Mouse (Mus musculus) neural tube, embryonic 11.5 days (tissue): ENCODE data around the gene Msantd1. TPM values are rescaled to one million over a fixed set of nuclear protein-coding genes. Genes with fewer than 3 reads are reported as not detected.

Experiments used
- ATAC-seq: fragments of 200-750 bp; cut with Nextera tagmentation; 2 replicates; pipeline ENCODE4 v1.8.0; 2017; ENCODE audit warnings: moderate number of reproducible peaks, mild to moderate bottlenecking, moderate TSS enrichment, moderate library complexity; ENCODE audit not compliant: insufficient read depth, low FRiP score, low TSS enrichment
- DNase-seq: peaks from one replicate; pipeline ENCODE4 v3.0.0-alpha.2; 2015; ENCODE audit warnings: low spot score
- H3K27ac ChIP-seq: fragments of 300-500 bp; sonication (generic); 2 replicates; pipeline ENCODE4 v1.5.1; 2014; ENCODE audit warnings: low read depth, mild to moderate bottlenecking, low read length
- H3K27me3 ChIP-seq: fragments of 300-500 bp; sonication (generic); 2 replicates; pipeline ENCODE4 v1.6.1; 2014; ENCODE audit warnings: mild to moderate bottlenecking, low read length, mixed read lengths; ENCODE audit not compliant: control insufficient read depth, insufficient read depth
- H3K36me3 ChIP-seq: fragments of 300-500 bp; sonication (generic); 2 replicates; pipeline ENCODE4 v1.6.1; 2014; ENCODE audit warnings: mild to moderate bottlenecking, low read length, moderate library complexity, mixed read lengths; ENCODE audit not compliant: control insufficient read depth, insufficient read depth
- H3K4me1 ChIP-seq: fragments of 300-500 bp; sonication (generic); 2 replicates; pipeline ENCODE4 v1.6.1; 2014; ENCODE audit warnings: low read length, mixed read lengths; ENCODE audit not compliant: control insufficient read depth, insufficient read depth
- H3K4me2 ChIP-seq: fragments of 300-500 bp; sonication (generic); 2 replicates; pipeline ENCODE4 v1.6.1; 2014; ENCODE audit warnings: low read depth, mild to moderate bottlenecking, moderate library complexity
- H3K4me3 ChIP-seq: fragments of 300-500 bp; sonication (generic); 2 replicates; pipeline ENCODE4 v1.5.1; 2014; ENCODE audit warnings: low read depth, low read length
- H3K9ac ChIP-seq: fragments of 300-500 bp; sonication (generic); 2 replicates; pipeline ENCODE4 v1.6.1; 2014; ENCODE audit warnings: mild to moderate bottlenecking, low read length
- H3K9me3 ChIP-seq: fragments of 300-500 bp; sonication (generic); 2 replicates; pipeline ENCODE4 v1.6.1; 2016; ENCODE audit warnings: low read length; ENCODE audit not compliant: control insufficient read depth
- WGBS: fragments of 180-500 bp; shearing (Covaris S2); extraction: QIAGEN DNeasy Blood & Tissue Kit; methylation state at CpG from one replicate; pipeline ENCODE4 v1.1.7; 2014; 5-methylcytosine and 5-hydroxymethylcytosine counted together
- polyA plus RNA-seq: library from polyadenylated mRNA; unstranded; fragments of >200 nt; fragmentation: Nextera tagmentation; extraction: Ambion mirVana; gene quantifications from 2 replicates; pipeline ENCODE4 v1.2.1, GENCODE M21; 2014

The Msantd1 gene
- polyA plus RNA-seq, 1 experiment from 2014 or later, result 2.9 TPM

DNA sequence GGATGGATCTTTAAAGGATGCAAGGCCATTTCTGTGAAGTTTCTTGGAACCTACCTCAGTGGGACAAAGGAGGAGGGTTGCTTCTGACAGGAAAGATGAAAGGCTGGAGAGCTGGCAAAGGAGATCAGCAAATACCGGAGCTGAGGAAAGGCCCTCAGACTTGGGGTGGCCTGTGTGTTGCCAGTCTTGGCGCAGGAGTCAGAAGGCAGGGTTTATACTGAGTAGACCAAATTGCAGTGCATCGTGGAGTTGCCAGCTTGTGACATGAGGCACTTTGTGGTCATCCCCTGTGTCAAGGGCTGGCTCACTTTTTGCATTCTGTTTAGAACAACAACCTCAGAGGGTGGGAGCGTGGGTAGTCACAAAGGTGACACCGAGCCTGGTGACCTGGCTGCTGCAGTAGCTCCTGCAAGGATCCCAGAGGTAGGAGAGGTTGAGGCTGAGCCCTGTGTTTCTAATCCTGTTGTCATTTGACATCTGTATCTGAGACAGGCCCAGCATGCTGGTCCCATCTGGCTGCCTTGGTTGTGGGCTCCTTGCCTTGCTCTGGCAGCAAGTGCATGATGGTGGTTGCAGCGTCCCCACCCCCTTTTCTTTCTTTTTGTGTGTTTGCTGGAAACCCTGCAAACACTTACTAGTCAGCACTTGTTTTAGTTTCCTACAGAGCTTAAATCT lies 42.8 kb downstream of the Msantd1 start:
- H3K4me3 ChIP-seq, result peak overlapping the region; percentile 79
- H3K9ac ChIP-seq, result peak overlapping the region; percentile 91
- 80% methylated on average over 6 of the region's 6 CpGs for WGBS
- H3K4me1 ChIP-seq, result peaks cover 15% of the 10 kb centered on the region
- H3K27me3 ChIP-seq, result no peaks in the 10 kb centered on the region
- ATAC-seq (no peak), DNase-seq (no peak)
- H3K36me3 ChIP-seq, result no peaks in the 10 kb centered on the region; the same call in 1 of the 2 replicates
- H3K9me3 ChIP-seq, result no peaks in the 10 kb centered on the region
- peak overlapping the region; percentile 68 for H3K4me2 ChIP-seq
- H3K27ac ChIP-seq, result 0 out of 2 replicates have a peak overlapping the region, but pooled peaks have one; percentile 9

DNA sequence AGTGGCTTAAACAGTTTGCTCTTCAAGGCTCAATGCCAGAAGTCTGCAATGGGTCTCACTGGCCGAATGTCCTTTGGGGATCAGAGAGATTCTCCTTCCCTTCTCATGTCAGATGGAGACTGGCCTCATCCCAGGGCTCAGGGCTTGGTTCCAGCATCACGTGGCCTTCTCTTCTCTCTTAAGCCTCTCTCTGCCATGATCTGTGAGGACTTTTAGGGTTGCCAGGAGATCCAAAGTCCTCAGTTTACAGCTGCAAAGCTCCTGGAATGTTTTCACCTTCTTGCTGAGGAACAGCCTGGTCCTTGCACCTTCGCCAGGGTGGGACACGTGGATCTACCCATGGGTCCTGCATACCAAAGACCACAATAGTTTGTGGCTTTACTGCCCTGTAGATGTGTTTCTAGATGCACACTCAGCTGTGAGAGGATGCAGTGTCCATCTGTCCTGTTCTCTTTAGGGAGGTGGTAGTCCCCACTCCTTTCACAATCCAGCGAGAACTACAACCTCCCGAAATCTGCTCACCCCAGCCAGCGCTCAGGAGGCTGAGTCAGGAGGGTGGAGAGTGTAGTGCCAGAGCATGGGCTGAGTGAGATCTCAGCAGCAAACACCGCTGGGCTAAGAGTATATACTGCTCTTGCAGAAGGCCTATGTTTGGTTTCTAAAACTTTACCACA lies 43.5 kb downstream of the Msantd1 start:
- Histone ChIP-seq H3K27me3 (no peaks in the 10 kb centered on the region), H3K4me1 (peaks cover 16% of the 10 kb centered on the region), H3K4me3 (peak overlapping the region; percentile 79), H3K4me2 (peak overlapping the region; percentile 68; the same call in 1 of the 2 replicates), H3K9me3 (no peaks in the 10 kb centered on the region), H3K27ac (no peak overlapping the region), H3K9ac (peak overlapping the region; percentile 91), H3K36me3 (no peaks in the 10 kb centered on the region; the same call in 1 of the 2 replicates)
- ATAC-seq (no peak), DNase-seq (no peak)
- WGBS, result 93% methylated on average over 8 of the region's 8 CpGs

GRCm38 (mm10) chr5:34954508-34954907 lies 46.7 kb downstream of the Msantd1 start:
- Histone ChIP-seq H3K27ac (no peak overlapping the region), H3K9me3 (no peaks in the 10 kb centered on the region), H3K4me1 (peaks cover 14% of the 10 kb centered on the region), H3K4me3 (no peak overlapping the region), H3K9ac (no peak overlapping the region), H3K36me3 (no peaks in the 10 kb centered on the region; the same call in 1 of the 2 replicates), H3K4me2 (no peak overlapping the region), H3K27me3 (no peaks in the 10 kb centered on the region)
- DNase-seq, result no peak
- no peak for ATAC-seq
- WGBS, result 75% methylated on average over 6 of the region's 6 CpGs

DNA sequence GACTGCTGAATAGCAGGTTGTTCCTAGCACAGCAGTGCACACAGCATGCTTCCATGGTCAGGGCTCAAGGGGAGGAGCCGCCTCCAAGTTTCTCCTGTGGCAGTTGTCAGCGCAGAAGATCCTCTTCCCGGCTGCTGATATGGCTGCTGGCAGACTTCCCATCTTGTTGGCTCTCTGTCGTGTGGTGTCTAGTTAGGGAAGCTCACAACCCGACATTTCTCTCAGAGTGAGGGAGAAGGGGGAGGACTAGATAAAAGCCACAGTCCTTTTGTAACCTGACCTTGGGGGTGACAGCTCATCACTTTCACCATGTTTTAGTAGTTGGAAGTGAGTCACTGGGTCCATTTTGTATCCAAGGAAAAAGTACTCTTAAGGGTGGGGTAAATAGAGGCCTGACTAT lies 47.8 kb downstream of the Msantd1 start:
- no peaks in the 10 kb centered on the region; the same call in 1 of the 2 replicates for H3K36me3 ChIP-seq
- no peak for ATAC-seq
- DNase-seq, result no peak
- no peak overlapping the region for H3K9ac ChIP-seq
- H3K4me3 ChIP-seq, result no peak overlapping the region
- WGBS, result 81% methylated on average over 5 of the region's 5 CpGs
- no peaks in the 10 kb centered on the region for H3K9me3 ChIP-seq
- H3K4me1 ChIP-seq, result peaks cover 10% of the 10 kb centered on the region
- H3K27me3 ChIP-seq, result no peaks in the 10 kb centered on the region
- H3K27ac ChIP-seq, result no peak overlapping the region
- no peak overlapping the region for H3K4me2 ChIP-seq

- ATAC-seq (no peak), DNase-seq (no peak)
- Histone ChIP-seq H3K36me3 (no peaks in the 10 kb centered on the region; the same call in 1 of the 2 replicates), H3K9me3 (no peaks in the 10 kb centered on the region), H3K27ac (no peak overlapping the region), H3K4me1 (peaks cover 4% of the 10 kb centered on the region), H3K27me3 (no peaks in the 10 kb centered on the region), H3K4me2 (no peak overlapping the region), H3K9ac (no peak overlapping the region), H3K4me3 (no peak overlapping the region)
- 87% methylated on average over 7 of the region's 7 CpGs for whole genome bisulfite sequencing
Measured at GRCm38 (mm10) chr5:34956151-34956550, 48.3 kb downstream of the Msantd1 start.

DNA sequence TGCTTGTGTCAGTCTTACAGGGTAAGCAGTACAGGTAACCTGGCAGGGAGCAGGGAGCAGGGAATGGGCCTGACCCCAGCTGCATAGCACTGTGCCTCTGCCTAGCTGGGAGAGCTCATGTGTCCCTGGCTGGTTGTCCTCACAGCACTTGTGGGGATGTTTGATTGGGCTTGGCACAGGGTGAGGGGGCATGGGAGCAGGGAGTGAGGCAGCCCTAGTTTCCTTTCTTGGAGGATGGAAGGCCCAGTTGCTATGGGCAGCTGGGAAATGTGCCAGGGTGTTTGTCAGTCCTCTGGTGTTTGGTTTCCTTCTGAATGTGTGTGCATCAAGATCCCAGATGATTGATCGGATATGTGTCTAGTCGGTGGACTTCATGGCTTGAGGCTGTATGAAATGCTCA lies 49.2 kb downstream of the Msantd1 start:
- H3K9me3 ChIP-seq, result no peaks in the 10 kb centered on the region
- no peak overlapping the region for H3K27ac ChIP-seq
- no peak for ATAC-seq
- 95% methylated on average over 2 of the region's 2 CpGs for WGBS
- no peak for DNase-seq
- no peaks in the 10 kb centered on the region for H3K27me3 ChIP-seq
- no peak overlapping the region for H3K4me2 ChIP-seq
- H3K4me3 ChIP-seq, result no peak overlapping the region
- H3K4me1 ChIP-seq, result 0 out of 2 replicates have a peak, but pooled peaks cover 3% of the 10 kb centered on the region
- no peaks in the 10 kb centered on the region; the same call in 1 of the 2 replicates for H3K36me3 ChIP-seq
- no peak overlapping the region for H3K9ac ChIP-seq

GRCm38 (mm10) chr5:34960021-34960420 lies 52.2 kb downstream of the Msantd1 start:
- Histone ChIP-seq H3K36me3 (peaks cover 3% of the 10 kb centered on the region), H3K4me3 (no peak overlapping the region), H3K4me2 (no peak overlapping the region), H3K4me1 (0 out of 2 replicates have a peak, but pooled peaks cover 3% of the 10 kb centered on the region), H3K9me3 (no peaks in the 10 kb centered on the region), H3K27ac (no peak overlapping the region), H3K27me3 (no peaks in the 10 kb centered on the region), H3K9ac (no peak overlapping the region)
- 96% methylated on average over 1 of the region's 1 CpGs for WGBS
- DNase-seq, result no peak
- no peak for ATAC-seq

- WGBS, result 99% methylated on average over 12 of the region's 12 CpGs
- H3K27me3 ChIP-seq, result no peaks in the 10 kb centered on the region
- no peak overlapping the region for H3K9ac ChIP-seq
- H3K4me1 ChIP-seq, result no peaks in the 10 kb centered on the region
- H3K27ac ChIP-seq, result no peak overlapping the region
- ATAC-seq, result no peak
- no peak overlapping the region for H3K4me2 ChIP-seq
- H3K4me3 ChIP-seq, result no peak overlapping the region
- H3K36me3 ChIP-seq, result peaks cover 13% of the 10 kb centered on the region
- H3K9me3 ChIP-seq, result no peaks in the 10 kb centered on the region
- no peak for DNase-seq
Measured at GRCm38 (mm10) chr5:34965531-34965930, 57.7 kb downstream of the Msantd1 start.

GRCm38 (mm10) chr5:34968386-34968785 lies 60.6 kb downstream of the Msantd1 start:
- H3K36me3 ChIP-seq, result peaks cover 13% of the 10 kb centered on the region
- 76% methylated on average over 5 of the region's 5 CpGs for WGBS

More at GRCm38 (mm10) chr5:34968386-34968785, 60.6 kb downstream of the Msantd1 start:
- no peak overlapping the region for H3K9ac ChIP-seq
- H3K27me3 ChIP-seq, result no peaks in the 10 kb centered on the region
- no peak overlapping the region for H3K27ac ChIP-seq
- no peak overlapping the region for H3K4me2 ChIP-seq
- DNase-seq (no peak), ATAC-seq (no peak)
- H3K4me3 ChIP-seq, result no peak overlapping the region
- H3K4me1 ChIP-seq, result no peaks in the 10 kb centered on the region
- no peaks in the 10 kb centered on the region for H3K9me3 ChIP-seq
